Mouse (Mus musculus) right cerebral cortex, postnatal 36 days (tissue): ENCODE measurements at regions not wholly inside any gene's neighbourhood (a gene's known extent, or its start where the extent isn't known, plus 50 kb on each side); places are given as distances from the start of the nearest gene placed in this dataset.

ENCODE experiments used
- DNase-seq, 2 experiments: peaks; one replicate each; pipeline ENCODE4 v3.0.0; 2022; ENCODE audit warnings: low spot score in 2 of 2, mixed read lengths in 1 of 2

GRCm38 (mm10) chr8:101097851-101098250 lies 1681.6 kb upstream of the Cdh8 start:
- DNase-seq = peak; percentile 12 to 55
